Mouse (Mus musculus) retina, adult 2 months (tissue): ENCODE measurements around the gene Tent5b.
A peak's percentile ranks its signal among the peaks of the same experiment; 100 is the strongest.

Experiments used
- DNase-seq: peaks from one replicate; pipeline ENCODE4 v3.0.0-alpha.2; 2012; ENCODE audit warnings: low read depth, low spot score

Tent5b gene

DNA sequence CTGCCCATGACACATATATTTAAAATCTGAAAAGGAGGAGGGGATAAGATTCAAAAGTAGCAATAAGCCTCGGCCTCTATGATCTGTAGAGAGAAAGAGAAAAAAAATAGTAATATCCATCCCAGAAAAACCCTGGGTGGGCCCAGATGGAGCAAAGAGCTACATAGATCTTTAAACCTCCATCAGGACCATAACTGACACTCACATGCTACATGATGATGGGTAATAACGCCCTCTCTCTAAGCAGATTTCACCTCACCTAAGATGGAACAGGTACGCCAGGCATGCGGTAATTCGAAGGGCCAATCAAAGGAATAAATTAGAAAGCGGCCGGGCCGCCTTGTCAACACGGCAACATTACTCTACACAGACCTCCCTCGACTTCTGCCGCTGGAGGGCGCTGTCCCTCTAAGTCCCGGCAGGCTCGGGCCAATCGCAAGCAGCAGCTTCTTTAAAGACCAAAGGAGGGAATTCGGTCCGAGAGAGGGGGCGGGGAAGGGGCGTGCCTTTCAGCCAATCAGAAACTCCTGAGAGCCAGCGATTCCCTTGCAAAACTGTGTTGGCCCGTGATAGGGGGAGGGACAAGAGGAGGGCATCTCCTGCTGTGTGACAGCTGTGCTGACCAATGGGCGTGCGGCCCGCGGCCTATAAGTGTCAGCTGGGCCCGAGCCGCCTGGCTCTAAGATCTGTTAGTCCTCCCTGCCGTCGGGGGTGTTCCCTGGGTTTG, at the start of gene Tent5b:
Tent5b (plus strand) TSS at position 675 of the 727 bp plus-strand sequence.
- DNase-seq: peak; percentile 77

- no peak for DNase-seq
Observed at GRCm38 (mm10) chr4:133431508-133431907, 48.4 kb upstream of the Tent5b start.

- DNase-seq: no peak
Observed at GRCm38 (mm10) chr4:133432560-133433171, 47.3 kb upstream of the Tent5b start.

DNA sequence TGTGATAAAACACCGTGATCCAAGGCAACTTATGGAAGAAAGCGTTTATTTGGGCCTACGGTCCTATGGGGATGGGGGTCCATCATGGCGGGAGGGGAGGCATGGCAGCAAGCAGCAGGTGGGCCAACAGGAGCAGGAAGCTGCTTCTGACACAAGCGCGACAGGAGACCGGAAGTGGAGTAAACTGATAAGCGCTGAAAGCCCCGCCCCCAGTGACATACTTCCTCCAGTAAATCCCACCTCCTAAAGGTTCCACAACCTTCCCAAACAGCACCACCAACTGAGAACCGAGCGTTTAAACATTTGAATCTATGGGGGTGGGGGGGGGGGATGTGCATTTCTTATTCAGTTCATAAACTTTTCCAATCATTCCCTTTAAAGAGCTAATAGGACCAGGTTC, 44.0 kb upstream of the Tent5b start:
- DNase-seq: no peak

DNA sequence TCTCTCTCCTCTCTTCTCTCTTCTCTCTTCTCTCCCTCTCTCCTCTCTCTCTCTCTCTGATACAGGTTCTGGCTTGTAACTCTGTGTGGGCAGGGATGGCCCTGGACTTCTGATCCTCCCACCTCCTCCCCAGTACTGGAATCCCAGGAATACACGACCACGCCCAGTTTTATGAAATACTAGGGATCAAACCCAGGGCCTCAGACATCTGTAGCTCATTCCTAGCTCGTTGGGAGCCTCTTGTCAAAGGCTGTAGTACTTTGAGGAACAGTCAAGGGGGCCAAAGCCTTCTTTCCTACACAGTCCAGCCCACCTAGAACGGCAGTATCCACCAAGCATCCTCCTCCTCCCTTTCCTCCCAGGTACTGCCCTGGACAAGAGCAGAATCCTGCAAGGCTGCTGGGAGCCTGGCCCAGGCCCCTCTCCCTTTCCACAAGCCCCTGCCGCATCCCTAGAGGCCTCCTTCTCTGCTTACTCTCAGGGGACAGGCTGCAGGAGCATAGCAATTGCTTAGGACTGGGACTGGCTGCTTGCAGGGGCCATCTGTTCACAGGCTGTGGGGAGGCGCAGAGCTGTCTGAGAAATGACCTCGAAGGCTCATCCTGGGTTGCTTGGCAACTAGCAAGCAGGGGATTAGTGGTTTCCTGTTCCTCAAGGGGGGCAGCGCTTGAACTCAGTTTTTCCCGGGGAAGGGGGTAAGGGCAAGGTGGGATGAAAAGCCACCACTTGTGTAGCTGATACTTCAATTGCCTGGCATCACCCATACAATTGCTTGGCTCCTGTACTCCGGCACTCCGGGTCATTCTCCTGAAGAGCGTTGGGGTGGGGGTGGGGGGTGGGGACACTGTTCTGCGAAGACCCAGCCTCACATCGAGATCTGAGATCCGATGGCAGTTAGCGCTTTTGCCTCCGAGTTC, 40.2 kb upstream of the Tent5b start:
- peak; percentile 81 for DNase-seq

GRCm38 (mm10) chr4:133440377-133440795, 39.5 kb upstream of the Tent5b start:
- no peak for DNase-seq

DNA sequence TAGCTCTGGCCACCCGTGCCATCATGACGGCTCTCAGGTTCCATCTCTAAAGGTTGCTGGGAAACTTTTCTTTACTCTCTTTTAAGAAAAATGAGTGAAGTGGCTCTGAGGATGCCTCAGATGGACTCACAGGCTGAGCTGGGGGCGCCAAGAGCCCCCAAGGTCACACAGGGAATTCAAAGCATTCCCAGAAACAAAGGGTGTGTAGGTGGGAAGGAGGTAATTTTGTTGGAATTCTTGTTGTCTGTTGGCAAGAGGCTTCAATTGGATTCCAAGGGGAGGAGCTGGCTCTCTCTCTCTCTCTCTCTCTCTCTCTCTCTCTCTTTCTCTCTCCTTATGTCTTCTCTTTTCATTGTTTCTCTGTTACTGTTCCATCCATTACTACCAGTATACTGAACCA, 37.7 kb upstream of the Tent5b start:
- no peak for DNase-seq

GRCm38 (mm10) chr4:133443085-133443484, 36.8 kb upstream of the Tent5b start:
- no peak for DNase-seq

- DNase-seq: no peak
Observed at GRCm38 (mm10) chr4:133445727-133446126, 34.2 kb upstream of the Tent5b start.

DNA sequence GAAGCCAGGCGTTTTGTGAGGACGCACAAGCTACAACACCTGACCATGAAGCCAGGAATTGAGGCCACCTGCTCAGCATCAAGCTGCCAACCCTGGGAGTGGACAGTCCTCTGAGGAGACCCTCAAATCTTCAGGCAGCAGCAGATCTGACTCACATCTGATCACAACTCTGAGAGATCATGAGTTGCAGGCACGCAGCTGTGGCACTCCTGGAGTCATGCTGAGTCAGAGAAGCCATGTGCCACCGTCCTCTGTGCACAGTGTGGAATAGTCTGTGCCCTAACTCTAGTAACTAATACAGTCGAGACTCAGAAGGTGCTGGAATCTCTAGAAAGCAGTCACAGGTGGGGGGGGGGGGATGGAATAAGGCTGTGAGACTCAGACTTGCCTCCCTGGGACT, 32.6 kb upstream of the Tent5b start:
- DNase-seq: no peak

GRCm38 (mm10) chr4:133447967-133448366, 32.0 kb upstream of the Tent5b start:
- no peak for DNase-seq

DNA sequence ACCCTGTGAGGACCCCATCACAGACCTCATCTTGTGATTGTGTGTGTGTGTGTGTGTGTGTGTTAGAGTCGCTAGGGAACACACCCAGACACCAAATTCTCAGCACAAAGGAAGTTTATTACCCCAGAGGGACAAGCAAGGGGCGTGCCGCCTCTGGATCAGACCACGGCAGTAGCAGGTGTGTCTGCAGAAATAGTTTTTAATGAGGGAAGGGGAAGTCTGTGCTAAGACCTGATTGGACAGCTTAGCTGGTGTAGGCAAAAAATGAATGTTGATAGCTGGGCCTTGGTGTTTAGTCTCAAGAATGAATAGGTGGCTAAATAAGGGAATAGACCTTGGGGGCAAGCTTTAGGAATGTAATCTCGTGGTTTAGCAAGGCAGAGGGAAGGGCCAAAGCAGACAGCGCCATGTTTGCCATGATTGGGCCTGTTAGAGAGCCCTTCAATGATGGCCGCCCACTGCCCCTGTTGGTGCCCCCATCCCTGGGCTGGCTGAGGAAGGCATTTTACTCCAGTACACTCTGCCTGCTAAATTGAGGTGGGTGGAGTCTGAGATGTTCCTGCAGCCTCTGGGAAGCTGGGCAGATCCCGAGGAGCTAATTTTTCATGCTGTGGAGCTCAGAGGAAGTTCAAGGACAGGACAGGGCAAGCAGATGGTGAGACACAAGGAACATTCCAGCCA, 31.1 kb upstream of the Tent5b start:
- no peak for DNase-seq

- no peak for DNase-seq
Observed at GRCm38 (mm10) chr4:133449726-133450125, 30.2 kb upstream of the Tent5b start.

GRCm38 (mm10) chr4:133451536-133451935, 28.4 kb upstream of the Tent5b start:
- DNase-seq: no peak

DNA sequence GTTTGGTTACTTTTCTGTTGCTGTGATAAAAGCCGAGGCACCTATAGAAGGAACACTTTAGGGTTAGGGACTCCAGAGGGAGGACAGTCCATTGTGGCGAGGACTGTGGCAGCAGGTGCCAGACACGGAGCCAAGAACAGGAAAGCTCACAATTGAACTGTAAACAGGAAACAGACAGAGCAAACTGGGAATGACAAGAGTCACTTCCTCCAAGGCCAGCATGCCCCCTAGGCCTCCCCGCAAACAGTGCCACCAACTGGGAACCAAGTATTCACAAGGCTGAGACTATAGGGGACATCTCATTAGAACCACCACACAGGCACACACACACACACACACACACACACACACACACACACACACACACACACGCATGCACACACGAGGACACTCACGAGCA, 27.5 kb upstream of the Tent5b start:
- DNase-seq: no peak

- DNase-seq: no peak
Observed at GRCm38 (mm10) chr4:133458044-133458443, 21.9 kb upstream of the Tent5b start.

DNA sequence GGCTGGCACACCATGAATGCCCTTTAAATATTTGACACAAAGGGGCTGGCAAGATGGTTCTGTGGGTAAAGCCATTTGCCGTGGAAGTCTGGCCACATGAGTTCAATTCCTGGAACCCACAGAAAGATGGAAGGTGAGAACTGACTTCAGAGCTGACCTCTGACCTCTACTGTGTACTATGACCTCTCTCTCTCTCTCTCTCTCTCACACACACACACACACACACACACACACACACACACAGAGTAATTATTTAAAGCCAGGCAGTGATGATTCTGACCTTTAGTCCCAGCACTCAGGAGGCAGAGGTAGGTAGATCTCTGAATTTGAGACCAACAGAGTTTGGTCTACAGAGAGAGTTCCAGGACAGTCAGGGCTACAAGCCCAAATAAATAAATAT, 19.9 kb upstream of the Tent5b start:
- no peak for DNase-seq

DNA sequence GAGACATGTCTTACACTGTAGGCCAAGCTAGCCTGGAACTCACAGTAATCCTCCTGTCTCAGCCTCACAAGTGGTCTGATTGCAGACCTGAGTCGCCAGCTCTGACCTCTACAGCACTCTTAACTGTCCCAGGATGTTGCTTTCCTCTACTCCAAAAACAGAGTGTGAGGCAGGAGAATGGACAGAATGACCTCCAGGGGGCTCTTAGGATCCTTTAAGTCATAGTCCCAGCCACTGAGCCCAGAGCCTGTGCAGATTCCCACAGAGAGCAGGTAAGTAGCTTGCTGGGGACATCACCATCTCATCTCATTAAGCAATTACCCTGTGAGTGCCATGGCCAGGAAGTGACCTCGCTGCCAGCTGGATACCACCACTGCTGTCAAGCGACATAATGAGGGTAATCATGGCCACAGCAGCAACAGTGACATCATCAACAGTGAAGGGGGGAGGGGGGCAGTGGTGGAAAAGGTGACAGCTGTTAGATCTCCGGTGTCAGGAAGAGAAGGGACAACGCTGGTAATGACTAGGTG, 19.1 kb upstream of the Tent5b start:
- no peak for DNase-seq

GRCm38 (mm10) chr4:133461362-133461761, 18.6 kb upstream of the Tent5b start:
- DNase-seq: no peak

DNA sequence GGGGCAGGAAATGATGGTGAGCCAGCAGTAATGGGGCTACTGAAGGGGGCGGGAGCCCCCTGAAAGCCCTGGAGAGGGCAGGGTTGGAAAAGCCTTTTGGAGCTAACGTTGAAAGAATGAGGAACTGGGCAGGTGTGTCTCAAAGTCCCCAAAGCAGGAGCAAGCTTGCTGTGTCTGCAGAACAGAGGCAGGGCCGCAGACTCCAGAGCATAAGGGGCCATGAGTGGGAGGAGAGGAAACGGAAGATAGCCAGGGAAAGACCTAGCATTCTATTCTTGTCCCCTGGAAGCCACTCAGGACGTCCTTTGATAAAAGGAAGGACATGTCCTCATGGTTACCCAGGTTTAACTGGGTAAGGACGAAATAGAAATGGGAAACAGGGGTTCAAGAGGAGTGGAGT, 16.7 kb upstream of the Tent5b start:
- no peak for DNase-seq

- DNase-seq: peak; percentile 64
Observed at GRCm38 (mm10) chr4:133468080-133468479, 11.9 kb upstream of the Tent5b start.

GRCm38 (mm10) chr4:133469122-133469521, 10.8 kb upstream of the Tent5b start:
- no peak for DNase-seq
